Mouse (Mus musculus): ENCODE measurements around the gene Cd300e. TPM values are rescaled to one million over a fixed set of nuclear protein-coding genes. Genes with fewer than 3 reads are reported as not detected.

Cd300e gene
- 1 to 10 TPM in 13 of 26 experiments, not detected in 13; 1.1 to 5.0 (median 2.8) TPM for total RNA-seq (2018; cell fraction: chromatin; rRNA removed)
- total RNA-seq (2018; cell fraction: cytosol; rRNA removed), result 10 to 100 TPM in 13 of 26 experiments, under 1 TPM in 13; 0.13 to 26.6 (median 5.3) TPM
- 10 to 100 TPM in 7 of 26 experiments, 1 to 10 TPM in 7, under 1 TPM in 3, not detected in 9; 0.28 to 30.9 (median 9.5) TPM for total RNA-seq (2018; cell fraction: nucleus; rRNA removed)
- polyA plus RNA-seq (2018), result 0.23 to 1.8 TPM (median 0.40 TPM) in 3 replicates

GRCm38 (mm10) chr11:115062077-115062476, at the start of gene Cd300e:
Gene Cd300e, minus strand, starts transcription at chr11:115062177.
- 5% methylated on average over 5 of the region's 5 CpGs for WGBS (ENCODE audit: missing documents)

GRCm38 (mm10) chr11:115110271-115110670, 48.3 kb upstream of the Cd300e start:
- H3K79me2 ChIP-seq (ENCODE audit: inconsistent target), result no peaks in the 10 kb centered on the region
- peaks cover under 1% of the 10 kb centered on the region; the same call in 1 of the 2 replicates for H3K36me3 ChIP-seq (ENCODE audit: inconsistent target)
- H3K27ac ChIP-seq, result no peak overlapping the region
- WGBS (ENCODE audit: missing documents), result 60% methylated on average over 4 of the region's 5 CpGs
- H3K4me3 ChIP-seq (ENCODE audit: inconsistent target), result no peak overlapping the region

More at GRCm38 (mm10) chr11:115062077-115062476, at the start of gene Cd300e:
- H3K4me3 ChIP-seq (ENCODE audit: inconsistent target), result no peak within 1 kb of the TSS
- no peaks in the 10 kb centered on the region for H3K79me2 ChIP-seq (ENCODE audit: inconsistent target)
- peak within 1 kb of the TSS; percentile 17 for H3K27ac ChIP-seq
- H3K36me3 ChIP-seq (ENCODE audit: inconsistent target), result no peaks in the 10 kb centered on the region

GRCm38 (mm10) chr11:115108176-115108575, 46.2 kb upstream of the Cd300e start:
- no peak overlapping the region for H3K4me3 ChIP-seq (ENCODE audit: inconsistent target)
- WGBS (ENCODE audit: missing documents), result 97% methylated on average over 8 of the region's 8 CpGs
- no peaks in the 10 kb centered on the region for H3K36me3 ChIP-seq (ENCODE audit: inconsistent target)
- no peaks in the 10 kb centered on the region for H3K79me2 ChIP-seq (ENCODE audit: inconsistent target)
- H3K27ac ChIP-seq, result peak overlapping the region; percentile 80

GRCm38 (mm10) chr11:115107403-115107916, 45.5 kb upstream of the Cd300e start:
- H3K4me3 ChIP-seq (ENCODE audit: inconsistent target), result no peak overlapping the region
- no peaks in the 10 kb centered on the region for H3K36me3 ChIP-seq (ENCODE audit: inconsistent target)
- no peaks in the 10 kb centered on the region for H3K79me2 ChIP-seq (ENCODE audit: inconsistent target)
- H3K27ac ChIP-seq, result peak overlapping the region; percentile 80
- WGBS (ENCODE audit: missing documents), result 64% methylated on average over 3 of the region's 4 CpGs

- Histone ChIP-seq H3K36me3 (ENCODE audit: inconsistent target) (no peaks in the 10 kb centered on the region), H3K79me2 (ENCODE audit: inconsistent target) (no peaks in the 10 kb centered on the region), H3K27ac (peak overlapping the region; percentile 80), H3K4me3 (ENCODE audit: inconsistent target) (no peak overlapping the region)
- WGBS (ENCODE audit: missing documents), result 13% methylated on average over 2 of the region's 2 CpGs
Measured at GRCm38 (mm10) chr11:115106638-115107037, 44.7 kb upstream of the Cd300e start.

GRCm38 (mm10) chr11:115104769-115105563, 43.0 kb upstream of the Cd300e start:
- Histone ChIP-seq H3K36me3 (ENCODE audit: inconsistent target) (no peaks in the 10 kb centered on the region), H3K4me3 (ENCODE audit: inconsistent target) (no peak overlapping the region), H3K27ac (peak overlapping the region; percentile 27), H3K79me2 (ENCODE audit: inconsistent target) (no peaks in the 10 kb centered on the region)
- WGBS (ENCODE audit: missing documents), result 84% methylated on average over 8 of the region's 8 CpGs

- Histone ChIP-seq H3K27ac (no peak overlapping the region), H3K79me2 (ENCODE audit: inconsistent target) (no peaks in the 10 kb centered on the region), H3K4me3 (ENCODE audit: inconsistent target) (no peak overlapping the region), H3K36me3 (ENCODE audit: inconsistent target) (no peaks in the 10 kb centered on the region)
- WGBS (ENCODE audit: missing documents), result 88% methylated on average over 18 of the region's 25 CpGs
Measured at GRCm38 (mm10) chr11:115103470-115104413, 41.8 kb upstream of the Cd300e start.

- H3K36me3 ChIP-seq (ENCODE audit: inconsistent target), result no peaks in the 10 kb centered on the region
- WGBS (ENCODE audit: missing documents), result 96% methylated on average over 9 of the region's 9 CpGs
- no peaks in the 10 kb centered on the region for H3K79me2 ChIP-seq (ENCODE audit: inconsistent target)
- H3K27ac ChIP-seq, result no peak overlapping the region
- no peak overlapping the region for H3K4me3 ChIP-seq (ENCODE audit: inconsistent target)
Measured at GRCm38 (mm10) chr11:115102116-115102515, 40.1 kb upstream of the Cd300e start.

- no peak overlapping the region for H3K4me3 ChIP-seq (ENCODE audit: inconsistent target)
- H3K79me2 ChIP-seq (ENCODE audit: inconsistent target), result no peaks in the 10 kb centered on the region
- WGBS (ENCODE audit: missing documents), result 90% methylated on average over 6 of the region's 6 CpGs
- no peaks in the 10 kb centered on the region for H3K36me3 ChIP-seq (ENCODE audit: inconsistent target)
- no peak overlapping the region for H3K27ac ChIP-seq
Measured at GRCm38 (mm10) chr11:115101615-115102051, 39.7 kb upstream of the Cd300e start.

- Histone ChIP-seq H3K27ac (no peak overlapping the region), H3K79me2 (ENCODE audit: inconsistent target) (no peaks in the 10 kb centered on the region), H3K36me3 (ENCODE audit: inconsistent target) (no peaks in the 10 kb centered on the region), H3K4me3 (ENCODE audit: inconsistent target) (no peak overlapping the region)
- 95% methylated on average over 7 of the region's 7 CpGs for WGBS (ENCODE audit: missing documents)
Measured at GRCm38 (mm10) chr11:115100741-115101140, 38.8 kb upstream of the Cd300e start.

- Histone ChIP-seq H3K36me3 (ENCODE audit: inconsistent target) (no peaks in the 10 kb centered on the region), H3K4me3 (ENCODE audit: inconsistent target) (no peak overlapping the region)
- WGBS (ENCODE audit: missing documents), result 70% methylated on average over 5 of the region's 5 CpGs
Measured at GRCm38 (mm10) chr11:115100032-115100621, 38.1 kb upstream of the Cd300e start.

GRCm38 (mm10) chr11:115099241-115099840, 37.4 kb upstream of the Cd300e start:
- no peaks in the 10 kb centered on the region for H3K36me3 ChIP-seq (ENCODE audit: inconsistent target)
- no peak overlapping the region for H3K27ac ChIP-seq
- WGBS (ENCODE audit: missing documents), result 89% methylated on average over 16 of the region's 16 CpGs
- no peaks in the 10 kb centered on the region for H3K79me2 ChIP-seq (ENCODE audit: inconsistent target)
- no peak overlapping the region for H3K4me3 ChIP-seq (ENCODE audit: inconsistent target)

More at GRCm38 (mm10) chr11:115100032-115100621, 38.1 kb upstream of the Cd300e start:
- no peaks in the 10 kb centered on the region for H3K79me2 ChIP-seq (ENCODE audit: inconsistent target)
- no peak overlapping the region for H3K27ac ChIP-seq

- H3K27ac ChIP-seq, result no peak overlapping the region
- H3K36me3 ChIP-seq (ENCODE audit: inconsistent target), result no peaks in the 10 kb centered on the region
- no peak overlapping the region for H3K4me3 ChIP-seq (ENCODE audit: inconsistent target)
- no peaks in the 10 kb centered on the region for H3K79me2 ChIP-seq (ENCODE audit: inconsistent target)
- WGBS (ENCODE audit: missing documents), result 80% methylated on average over 9 of the region's 10 CpGs
Measured at GRCm38 (mm10) chr11:115098203-115098932, 36.4 kb upstream of the Cd300e start.
